Mouse (Mus musculus) thymus, adult 2 months (tissue): ENCODE data around the gene Atp2c2.

Source experiments
- CTCF ChIP-seq: fragments of 200-500 bp; IDR thresholded peaks from 2 replicates; pipeline ENCODE4 v1.5.1; 2012; ENCODE audit warnings: mild to moderate bottlenecking, control low read depth, low read length, moderate library complexity, borderline replicate concordance; ENCODE audit not compliant: control insufficient read depth, poor library complexity, insufficient read depth; ENCODE audit errors: extremely low read depth
- POLR2A ChIP-seq: fragments of 200-500 bp; IDR thresholded peaks from 2 replicates; pipeline ENCODE4 v1.6.1; 2012; ENCODE audit warnings: mild to moderate bottlenecking, low read length, control low read depth, moderate library complexity; ENCODE audit not compliant: control insufficient read depth, poor library complexity, insufficient read depth; ENCODE audit errors: extremely low read depth

- no peak for TF ChIP-seq CTCF
- TF ChIP-seq POLR2A: no peak
Observed at GRCm38 (mm10) chr8:119656709-119657464, 42.9 kb upstream of the Atp2c2 start.
